Mouse (Mus musculus) cortical plate, adult 2 months (tissue): ENCODE results near the gene Plekhn1. TPM values are rescaled to one million over a fixed set of nuclear protein-coding genes. Genes with fewer than 3 reads are reported as not detected.

Experiments
- H3K27ac ChIP-seq: fragments of 200-500 bp; 2 replicates; pipeline ENCODE4 v1.5.1; 2012; ENCODE audit warnings: low read length, control low read depth, inconsistent platforms; ENCODE audit not compliant: insufficient read depth
- H3K4me1 ChIP-seq: fragments of 200-500 bp; 2 replicates; pipeline ENCODE4 v1.6.1; 2011; ENCODE audit warnings: low read length; ENCODE audit not compliant: control insufficient read depth, insufficient read depth
- H3K4me3 ChIP-seq: fragments of 200-500 bp; 2 replicates; pipeline ENCODE4 v1.5.1; 2011; ENCODE audit warnings: mild to moderate bottlenecking, low read length, control low read depth; ENCODE audit not compliant: insufficient read depth
- CTCF ChIP-seq: fragments of 200-500 bp; IDR thresholded peaks from 2 replicates; pipeline ENCODE4 v1.5.1; 2011; ENCODE audit warnings: mild to moderate bottlenecking, control low read depth, low read length; ENCODE audit not compliant: insufficient read depth; ENCODE audit errors: extremely low read depth
- POLR2A ChIP-seq: fragments of 200-500 bp; IDR thresholded peaks from 2 replicates; pipeline ENCODE4 v1.6.1; 2011; ENCODE audit warnings: mild to moderate bottlenecking, low read length, control low read depth; ENCODE audit not compliant: insufficient read depth; ENCODE audit errors: extremely low read depth
- polyA plus RNA-seq: library from polyadenylated mRNA; depleted of rRNA; stranded (reverse); fragments of >200 nt; gene quantifications from 2 replicates; pipeline ENCODE4 v1.2.3, GENCODE M21; 2012

Gene Plekhn1
- polyA plus RNA-seq, 1 experiment: 70.6 TPM

DNA sequence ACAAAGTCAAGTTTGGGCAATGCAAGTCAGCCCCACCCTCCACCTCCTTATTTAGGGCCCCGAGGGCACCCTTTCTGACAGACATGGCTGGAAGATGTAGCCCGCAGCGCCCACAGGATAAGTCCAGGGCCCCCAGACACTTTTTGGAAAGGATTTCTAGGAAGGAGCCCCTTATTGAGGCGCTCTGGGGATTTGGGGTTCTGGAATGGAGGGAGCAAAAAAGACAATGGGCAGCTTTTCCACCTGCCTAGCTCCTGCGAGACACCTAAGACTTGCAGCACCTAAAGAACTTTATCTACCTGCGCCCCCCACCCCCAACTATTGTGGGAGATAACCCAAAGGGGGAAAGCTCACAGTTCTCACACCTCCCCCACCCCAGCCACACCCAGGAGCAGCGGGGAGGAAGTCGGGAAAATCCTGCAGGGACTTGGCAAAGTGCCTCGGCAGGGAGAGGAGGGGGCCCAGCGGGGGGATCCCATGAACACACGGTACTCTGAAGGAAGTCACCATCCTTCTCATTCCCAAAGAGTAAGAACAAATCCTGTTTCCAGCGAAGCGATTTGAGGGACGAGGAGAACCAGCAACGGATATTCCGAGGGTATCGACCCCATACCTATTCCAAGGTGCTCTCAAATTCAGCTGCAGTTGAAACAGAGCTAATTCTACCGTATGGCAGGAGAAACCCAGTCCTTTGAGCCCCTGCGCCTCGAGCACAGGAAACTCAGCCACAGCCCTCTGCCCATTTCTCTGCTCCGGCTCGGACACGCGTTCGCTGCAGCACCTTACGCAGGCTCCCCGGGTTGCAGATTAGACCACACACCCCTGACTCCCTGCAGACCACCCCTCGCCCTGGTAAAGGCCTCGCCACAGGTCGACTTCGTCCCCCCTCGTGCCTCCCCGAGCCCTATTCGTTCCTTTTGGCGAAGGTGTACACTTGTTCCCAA is 38.5 kb downstream of the Plekhn1 start:
- H3K27ac ChIP-seq: no peak overlapping the region
- H3K4me1 ChIP-seq: no peaks in the 10 kb centered on the region; the same call in 1 of the 2 replicates
- peak overlapping the region; percentile 48 for H3K4me3 ChIP-seq
- TF ChIP-seq CTCF (no peak), POLR2A (no peak)

- Histone ChIP-seq H3K4me3 (no peak overlapping the region), H3K4me1 (no peaks in the 10 kb centered on the region), H3K27ac (no peak overlapping the region)
- TF ChIP-seq POLR2A (no peak), CTCF (no peak)
Observed at GRCm38 (mm10) chr4:156194346-156194745, 40.3 kb downstream of the Plekhn1 start.

- Histone ChIP-seq H3K4me3 (no peak overlapping the region), H3K27ac (no peak overlapping the region), H3K4me1 (peaks cover 1% of the 10 kb centered on the region; the same call in 1 of the 2 replicates)
- TF ChIP-seq POLR2A: no peak
- TF ChIP-seq CTCF: no peak
Observed at GRCm38 (mm10) chr4:156193906-156194305, 40.8 kb downstream of the Plekhn1 start.

DNA sequence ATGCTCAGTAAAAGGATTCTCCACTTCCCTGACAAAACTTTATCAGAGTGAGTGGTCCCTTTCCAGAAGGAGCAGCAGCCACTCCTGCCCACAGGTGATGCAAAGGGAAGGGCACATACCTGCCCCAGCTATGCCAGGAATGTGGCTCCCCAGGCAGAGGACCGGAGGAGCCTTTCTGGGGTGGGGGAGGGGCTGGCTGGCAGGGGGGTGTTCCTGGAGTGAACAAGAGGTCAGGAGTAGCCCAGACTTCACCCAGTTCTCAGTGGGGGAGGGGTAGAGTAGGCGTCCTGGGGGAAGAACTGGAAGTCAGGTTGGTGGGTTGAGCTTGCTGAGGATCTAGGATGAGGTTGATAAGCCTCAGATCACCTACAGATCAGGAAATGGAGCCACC is 41.5 kb downstream of the Plekhn1 start:
- H3K27ac ChIP-seq: no peak overlapping the region
- H3K4me1 ChIP-seq: peaks cover 2% of the 10 kb centered on the region; the same call in 1 of the 2 replicates
- TF ChIP-seq CTCF: no peak
- no peak for TF ChIP-seq POLR2A
- no peak overlapping the region for H3K4me3 ChIP-seq

- TF ChIP-seq CTCF (no peak), POLR2A (no peak)
- Histone ChIP-seq H3K4me1 (peaks cover 2% of the 10 kb centered on the region; the same call in 1 of the 2 replicates), H3K4me3 (no peak overlapping the region), H3K27ac (no peak overlapping the region)
Observed at GRCm38 (mm10) chr4:156192421-156193199, 42.0 kb downstream of the Plekhn1 start.

GRCm38 (mm10) chr4:156188811-156189323 is 45.8 kb downstream of the Plekhn1 start:
- Histone ChIP-seq H3K27ac (peak overlapping the region; percentile 75), H3K4me3 (no peak overlapping the region), H3K4me1 (peaks cover 7% of the 10 kb centered on the region)
- TF ChIP-seq POLR2A (no peak), CTCF (no peak)

DNA sequence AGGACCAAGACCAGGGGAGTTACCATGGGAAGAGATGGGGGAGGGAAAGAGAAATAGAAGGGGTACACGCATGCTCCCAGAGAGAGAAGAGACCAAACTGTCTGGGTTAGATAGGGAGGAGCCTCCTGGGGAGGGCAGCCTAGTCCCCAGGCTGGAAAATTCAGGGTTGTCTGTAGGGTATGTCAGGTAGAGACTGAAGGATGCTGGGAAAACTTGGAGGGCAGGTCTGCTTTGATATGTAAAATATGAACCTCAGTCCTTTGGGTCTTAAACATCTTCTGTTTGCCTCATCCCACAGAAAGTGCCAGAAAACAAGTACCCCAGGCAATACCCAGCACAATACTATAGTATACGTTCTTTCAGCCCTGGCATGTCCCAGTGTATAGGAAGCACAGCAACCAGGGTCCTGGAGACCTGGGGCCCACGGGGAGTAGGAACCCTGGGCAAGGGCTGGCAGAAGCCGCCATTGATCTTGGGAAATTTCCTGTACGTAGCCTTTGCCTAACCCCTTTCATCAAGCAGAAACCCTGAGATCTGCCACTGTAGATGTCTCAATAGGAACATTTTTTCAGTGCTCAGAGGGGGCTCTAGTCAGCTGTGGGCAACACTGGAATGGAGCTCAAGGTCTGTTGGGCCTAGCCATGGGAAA is 46.4 kb downstream of the Plekhn1 start:
- Histone ChIP-seq H3K4me1 (peaks cover 11% of the 10 kb centered on the region), H3K4me3 (no peak overlapping the region), H3K27ac (peak overlapping the region; percentile 75; the same call in 1 of the 2 replicates)
- TF ChIP-seq CTCF (no peak), POLR2A (no peak)

GRCm38 (mm10) chr4:156185950-156186850 is 48.5 kb downstream of the Plekhn1 start:
- peak overlapping the region; percentile 72 for H3K4me3 ChIP-seq
- peaks cover 13% of the 10 kb centered on the region for H3K4me1 ChIP-seq
- peak overlapping the region; percentile 77; the same call in 1 of the 2 replicates for H3K27ac ChIP-seq
- TF ChIP-seq CTCF (no peak), POLR2A (peak; percentile 58; the same call in 1 of the 2 replicates)
